Mouse (Mus musculus) frontal cortex, postnatal 14 days (tissue): ENCODE results near the gene Clk3.
"Not testable (repeated sequence)": the region's sequence is repeated elsewhere in the genome, so short reads cannot be mapped to it uniquely, and the experiment has no call there.

ENCODE experiments used
- DNase-seq, 2 experiments: peaks; one replicate each; pipeline ENCODE4 v3.0.0; 2022; ENCODE audit warnings: low spot score in 2 of 2

Clk3 gene

DNA sequence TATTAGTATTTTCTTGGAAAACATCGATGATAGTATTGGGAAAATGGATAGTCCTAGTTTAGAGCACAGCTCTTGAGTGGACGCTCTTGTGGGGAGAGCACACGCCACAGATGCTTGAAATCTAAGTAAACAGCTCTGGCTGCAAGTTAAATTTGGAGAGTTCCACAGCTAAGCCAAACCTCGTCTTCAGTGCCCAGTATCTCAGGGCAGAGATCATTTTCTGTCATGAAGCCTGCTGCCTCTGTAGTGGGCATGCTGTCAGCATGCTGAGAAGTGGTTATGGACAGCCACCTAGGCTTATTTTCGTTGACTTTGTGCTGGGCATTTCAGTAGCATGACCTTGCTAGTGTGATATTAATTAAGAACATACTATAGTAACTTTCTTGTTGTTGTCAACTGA lies 41.9 kb downstream of the Clk3 start:
- no peak for DNase-seq

DNA sequence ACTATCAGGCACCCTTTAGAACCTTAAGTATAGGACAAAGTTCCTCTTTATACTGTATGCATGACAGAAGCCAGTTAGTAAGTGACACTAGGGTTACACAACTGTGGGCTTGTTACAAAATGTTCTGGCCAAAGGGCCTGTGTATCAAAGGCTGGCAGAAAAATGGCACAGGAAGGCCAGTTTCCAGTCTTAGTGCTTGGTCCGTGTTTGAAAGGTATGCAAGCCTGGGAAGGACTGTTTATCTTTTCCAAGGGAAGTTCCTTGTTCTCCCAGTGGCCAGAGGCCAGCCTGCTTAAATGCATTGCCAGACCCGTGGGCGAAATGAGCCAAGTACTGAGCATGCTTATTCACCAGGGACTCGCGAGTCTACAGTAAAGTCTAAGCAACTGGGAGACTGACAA lies 42.3 kb downstream of the Clk3 start:
- peak; percentile 31 to 33 for DNase-seq

- DNase-seq: no peak
Measured at GRCm38 (mm10) chr9:57722371-57722770, 43.3 kb downstream of the Clk3 start.

DNA sequence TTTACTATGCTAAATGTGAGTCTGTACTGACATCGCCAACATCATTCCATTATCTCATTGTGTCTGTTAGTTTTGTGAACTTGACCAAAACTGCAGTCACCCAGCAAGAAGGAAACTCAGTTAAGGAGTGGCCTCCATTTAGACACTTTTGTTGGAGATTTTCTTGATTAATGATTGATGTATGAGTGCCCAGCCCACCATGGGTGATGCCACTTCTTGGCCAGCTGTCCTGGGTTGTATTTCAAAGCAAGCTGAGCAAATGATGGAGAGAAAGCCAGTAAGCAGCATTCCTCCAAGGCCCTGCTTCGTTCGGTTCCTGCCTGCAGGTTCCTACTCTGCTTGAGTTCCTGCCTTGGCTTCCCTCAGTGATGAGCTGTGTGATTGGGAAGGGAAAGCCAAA lies 44.9 kb downstream of the Clk3 start:
- no peak for DNase-seq

- DNase-seq: no peak
Measured at GRCm38 (mm10) chr9:57718408-57718807, 47.3 kb downstream of the Clk3 start.

- no peak for DNase-seq
Measured at GRCm38 (mm10) chr9:57712194-57712593, 53.5 kb downstream of the Clk3 start.

DNA sequence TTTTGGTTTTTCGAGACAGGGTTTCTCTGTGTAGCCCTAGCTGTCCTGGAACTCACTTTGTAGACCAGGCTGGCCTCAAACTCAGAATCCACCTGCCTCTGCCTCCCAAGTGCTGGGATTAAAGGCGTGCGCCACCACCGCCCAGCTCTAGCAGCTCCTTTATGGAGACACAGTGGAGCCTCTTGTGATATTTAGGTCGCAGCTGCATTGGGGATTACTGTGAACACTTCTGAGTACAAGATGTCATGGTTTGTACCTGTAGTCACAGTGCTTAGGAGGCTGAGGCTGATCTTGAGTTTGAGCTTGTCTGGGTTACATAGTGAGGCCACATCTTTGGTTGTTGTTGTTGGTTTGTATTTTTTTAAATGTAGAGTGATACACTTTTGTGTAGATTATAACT lies 55.4 kb downstream of the Clk3 start:
- DNase-seq: not testable (repeated sequence)

DNA sequence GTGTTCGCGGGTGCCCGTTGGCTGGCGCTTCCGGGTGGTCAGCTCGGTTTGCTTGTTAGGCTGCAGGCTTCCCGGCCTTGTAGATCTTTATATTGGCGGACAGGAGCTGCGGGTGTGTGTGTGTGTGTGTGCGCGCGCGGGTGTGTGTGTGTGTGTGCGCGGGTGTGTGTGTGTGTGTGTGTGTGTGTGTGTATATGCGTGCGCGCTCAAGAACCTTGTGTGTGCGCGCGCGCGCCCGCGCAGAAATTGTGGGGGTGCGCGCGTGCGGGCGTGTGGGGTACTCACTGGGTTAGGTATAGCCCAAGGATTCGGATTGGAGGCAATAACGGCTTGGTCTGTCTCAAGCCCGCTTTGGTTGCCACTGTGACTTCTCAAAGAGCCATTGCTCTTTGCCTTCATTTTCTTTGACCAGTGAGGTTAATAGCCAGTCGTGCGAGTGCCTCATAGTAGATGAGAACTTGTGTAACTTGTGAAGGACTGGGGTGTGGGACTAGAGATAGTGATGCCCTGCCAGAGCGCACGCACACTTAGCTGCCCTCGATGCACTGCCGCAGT lies 56.9 kb downstream of the Clk3 start:
- DNase-seq: peak; percentile 36 to 41

DNA sequence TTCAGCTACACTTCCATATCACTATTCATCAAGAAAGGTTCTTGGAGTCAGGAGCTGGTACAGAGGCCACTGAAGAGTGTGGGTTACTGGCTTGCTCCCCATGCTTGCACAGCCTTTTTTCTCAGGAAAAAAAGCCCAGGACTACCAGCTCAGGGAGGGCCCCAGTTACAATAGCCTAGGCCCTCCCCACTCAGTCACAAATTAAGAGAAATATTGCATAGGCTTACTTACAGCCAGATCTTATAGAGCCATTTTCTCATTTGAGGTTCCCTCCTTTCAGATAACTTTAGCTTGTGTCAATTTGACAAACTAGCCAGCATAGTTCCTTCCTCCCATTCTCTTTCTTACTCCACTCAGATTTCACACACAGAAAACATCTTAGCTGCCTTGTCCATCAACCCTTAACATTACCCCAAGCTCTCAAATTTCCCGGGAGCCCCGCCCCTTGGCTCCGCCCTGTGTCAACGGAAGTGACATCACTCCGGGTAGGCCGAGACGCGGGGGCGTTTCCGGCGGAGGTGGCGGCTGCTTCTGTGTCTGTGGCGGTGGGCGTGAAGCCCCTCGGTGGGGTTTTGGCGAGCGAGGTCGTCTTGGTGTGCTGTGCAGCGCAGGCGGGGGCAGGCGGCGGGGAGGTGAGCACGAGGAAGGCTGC lies 57.5 kb downstream of the Clk3 start, which contains the start of gene Edc3:
Edc3 (plus strand) TSS at position 473 of the 652 bp plus-strand sequence.
- DNase-seq: peak; percentile 70 to 84

DNA sequence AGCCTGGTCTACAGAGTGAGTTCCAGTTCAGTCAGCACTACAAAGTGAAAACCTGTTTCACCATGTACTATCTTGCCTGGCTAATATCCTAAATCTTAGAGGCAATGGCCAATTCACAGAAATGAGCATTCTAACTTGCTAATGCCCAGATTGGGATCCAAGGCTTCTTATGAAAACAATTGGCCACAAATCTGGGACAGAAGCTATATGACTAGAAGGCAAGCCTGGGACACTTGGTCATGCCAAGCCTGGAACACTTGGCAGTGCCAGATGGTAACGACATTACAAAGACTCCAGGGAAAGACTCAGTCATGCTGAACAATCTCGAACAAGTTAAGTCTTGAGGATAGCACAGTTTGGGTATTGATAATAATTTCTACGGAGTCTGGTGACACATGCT lies 59.2 kb downstream of the Clk3 start:
- no peak for DNase-seq
